Mouse (Mus musculus) thymus, adult 2 months (tissue): ENCODE data around the gene Gm42906.

Source experiments
- CTCF ChIP-seq: fragments of 200-500 bp; IDR thresholded peaks from 2 replicates; pipeline ENCODE4 v1.5.1; 2012; ENCODE audit warnings: mild to moderate bottlenecking, control low read depth, low read length, moderate library complexity, borderline replicate concordance; ENCODE audit not compliant: control insufficient read depth, poor library complexity, insufficient read depth; ENCODE audit errors: extremely low read depth
- POLR2A ChIP-seq: fragments of 200-500 bp; IDR thresholded peaks from 2 replicates; pipeline ENCODE4 v1.6.1; 2012; ENCODE audit warnings: mild to moderate bottlenecking, low read length, control low read depth, moderate library complexity; ENCODE audit not compliant: control insufficient read depth, poor library complexity, insufficient read depth; ENCODE audit errors: extremely low read depth

DNA sequence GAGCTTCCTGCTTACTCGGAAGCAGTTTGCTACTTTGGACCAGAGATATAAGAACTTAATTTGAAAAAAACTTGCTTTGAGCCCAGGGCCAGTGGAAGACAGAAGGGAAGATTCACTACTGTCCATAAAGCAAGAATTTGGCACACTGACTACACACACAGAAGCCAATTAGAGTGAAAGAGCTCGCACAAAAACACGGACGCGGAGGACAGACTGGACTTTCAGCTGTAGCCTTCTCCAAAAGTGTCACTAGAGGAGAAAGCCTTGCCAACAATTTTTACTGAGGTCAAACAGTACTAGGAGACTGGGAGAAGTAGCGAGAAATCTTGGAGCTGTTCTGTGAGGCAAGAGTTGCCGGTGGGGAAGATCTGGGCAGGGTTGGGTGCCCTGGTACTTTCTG is 128.4 kb downstream of the Gm42906 start:
- no peak for TF ChIP-seq CTCF
- TF ChIP-seq POLR2A: no peak
